Mouse (Mus musculus) MEL (cell line): ENCODE data around the gene Glrp1.

Experiments
- CTCF ChIP-seq, 3 experiments: IDR thresholded peaks in 2 of 3; conservative IDR thresholded peaks in 1 of 3; 2 replicates each; pipeline ENCODE4 v1.5.1; 2011 to 2012; ENCODE audit warnings: low read length in 3 of 3, low read depth in 2 of 3, mild to moderate bottlenecking in 2 of 3, improper control_type of control experiment in 1 of 3, inconsistent platforms in 1 of 3, mixed read lengths in 1 of 3, moderate library complexity in 1 of 3; ENCODE audit not compliant: control insufficient read depth in 1 of 3, insufficient read depth in 1 of 3, poor library complexity in 1 of 3, severe bottlenecking in 1 of 3
- E2F4 ChIP-seq: IDR thresholded peaks from 2 replicates; pipeline ENCODE4 v1.6.1; 2011; ENCODE audit warnings: low read depth, low read length, improper control_type of control experiment, borderline replicate concordance
- EP300 ChIP-seq, 2 experiments: IDR thresholded peaks; 2 replicates each; pipeline ENCODE4 v1.6.1; 2011; ENCODE audit warnings: improper control_type of control experiment in 2 of 2, low read length in 2 of 2, low read depth in 1 of 2, mild to moderate bottlenecking in 1 of 2
- GATA1 ChIP-seq: IDR thresholded peaks from 2 replicates; pipeline ENCODE4 v1.6.1; 2011; ENCODE audit warnings: low read depth, low read length, improper control_type of control experiment
- POLR2A ChIP-seq, 2 experiments: IDR thresholded peaks; 2 replicates each; pipeline ENCODE4 v1.6.1; 2011 to 2012; ENCODE audit warnings: low read length in 2 of 2, mild to moderate bottlenecking in 2 of 2, control low read depth in 1 of 2, improper control_type of control experiment in 1 of 2, low read depth in 1 of 2, moderate library complexity in 1 of 2; ENCODE audit not compliant: control insufficient read depth in 1 of 2, insufficient read depth in 1 of 2, poor library complexity in 1 of 2
- RAD21 ChIP-seq: IDR thresholded peaks from 2 replicates; pipeline ENCODE4 v1.6.1; 2011; ENCODE audit warnings: mild to moderate bottlenecking, low read depth, low read length, improper control_type of control experiment
- TBP ChIP-seq: IDR thresholded peaks from 2 replicates; pipeline ENCODE4 v1.8.0; 2011; ENCODE audit warnings: low read depth, low read length, improper control_type of control experiment
- UBTF ChIP-seq: IDR thresholded peaks from 2 replicates; pipeline ENCODE4 v1.6.1; 2012; ENCODE audit warnings: low read depth, mild to moderate bottlenecking, inconsistent platforms, low read length, improper control_type of control experiment, moderate library complexity, borderline replicate concordance; ENCODE audit not compliant: insufficient read depth
- ZKSCAN1 ChIP-seq: IDR thresholded peaks from 2 replicates; pipeline ENCODE4 v1.6.1; 2012; ENCODE audit warnings: low read depth, mild to moderate bottlenecking, inconsistent platforms, low read length, improper control_type of control experiment, moderate library complexity

DNA sequence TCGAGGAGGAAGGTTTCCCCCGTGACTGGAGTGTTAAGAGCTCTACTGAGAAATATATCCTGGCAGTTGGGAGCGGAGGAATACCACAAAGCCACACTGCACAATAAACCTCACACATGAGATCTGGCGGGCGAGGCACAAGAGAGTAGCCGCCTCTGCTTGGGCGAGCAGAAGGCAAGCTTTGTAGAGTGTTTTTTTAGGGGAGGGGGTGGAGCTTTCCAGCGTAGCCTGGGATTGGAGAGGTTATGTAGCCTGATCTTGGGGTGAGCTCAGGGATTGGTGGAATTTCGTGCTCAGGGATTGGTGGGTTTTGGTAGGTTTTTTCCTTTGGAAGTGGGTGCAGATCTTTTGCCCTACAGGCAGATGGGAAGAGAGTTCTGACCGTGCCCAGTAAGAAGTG lies 19.7 kb downstream of the Glrp1 start:
- TF ChIP-seq GATA1 (no peak), CTCF (IDR thresholded peaks at IDR 0.05 in 2 of 3, conservative IDR thresholded peaks at IDR 0.05 in 1 of 3; ENCODE audit: control insufficient read depth in 1 of 3, insufficient read depth in 1 of 3, low read depth in 2 of 3, low read length in 3 of 3, poor library complexity in 1 of 3, severe bottlenecking in 1 of 3) (no peak), ZKSCAN1 (no peak), E2F4 (no peak), TBP (no peak), UBTF (no peak), EP300 (IDR thresholded peaks at IDR 0.05; ENCODE audit: low read depth in 1 of 2, low read length in 2 of 2) (no peak), RAD21 (no peak), POLR2A (IDR thresholded peaks at IDR 0.05; ENCODE audit: control insufficient read depth in 1 of 2, insufficient read depth in 1 of 2, low read depth in 1 of 2, low read length in 2 of 2, poor library complexity in 1 of 2) (no peak)
